Mouse (Mus musculus) heart, embryonic 11.5 days (tissue): ENCODE results near the gene Mtg1. TPM values are rescaled to one million over a fixed set of nuclear protein-coding genes. Genes with fewer than 3 reads are reported as not detected.

ENCODE experiments used
- ATAC-seq: fragments of 200-750 bp; cut with Nextera tagmentation; replicated peaks from 2 replicates; pipeline ENCODE4 v1.8.0; 2017; ENCODE audit warnings: moderate library complexity; ENCODE audit not compliant: insufficient number of reproducible peaks, low FRiP score, low TSS enrichment
- H3K27ac ChIP-seq: fragments of 300-500 bp; sonication (generic); 2 replicates; pipeline ENCODE4 v1.5.1; 2014; ENCODE audit warnings: mild to moderate bottlenecking, low read depth, low read length
- H3K27me3 ChIP-seq: fragments of 300-500 bp; sonication (generic); 2 replicates; pipeline ENCODE4 v1.6.1; 2014; ENCODE audit warnings: mild to moderate bottlenecking, low read length, mixed read lengths; ENCODE audit not compliant: control insufficient read depth, insufficient read depth
- H3K36me3 ChIP-seq: fragments of 300-500 bp; sonication (generic); 2 replicates; pipeline ENCODE4 v1.6.1; 2014; ENCODE audit warnings: mild to moderate bottlenecking, low read length, moderate library complexity, mixed read lengths; ENCODE audit not compliant: control insufficient read depth, insufficient read depth
- H3K4me1 ChIP-seq: fragments of 300-500 bp; sonication (generic); 2 replicates; pipeline ENCODE4 v1.6.1; 2014; ENCODE audit warnings: low read length; ENCODE audit not compliant: control insufficient read depth, insufficient read depth
- H3K4me2 ChIP-seq: fragments of 300-500 bp; sonication (generic); 2 replicates; pipeline ENCODE4 v1.6.1; 2014; ENCODE audit warnings: mild to moderate bottlenecking, moderate library complexity
- H3K4me3 ChIP-seq: fragments of 300-500 bp; sonication (generic); 2 replicates; pipeline ENCODE4 v1.5.1; 2014; ENCODE audit warnings: low read depth, low read length
- H3K9ac ChIP-seq: fragments of 300-500 bp; sonication (generic); 2 replicates; pipeline ENCODE4 v1.6.1; 2014; ENCODE audit warnings: mild to moderate bottlenecking, low read depth, low read length, moderate library complexity
- H3K9me3 ChIP-seq: fragments of 300-500 bp; sonication (generic); replicated peaks from 2 replicates; pipeline ENCODE4 v1.6.1; 2016; ENCODE audit warnings: low read length; ENCODE audit not compliant: control insufficient read depth
- WGBS: fragments of 180-500 bp; shearing (Covaris S2); extraction: QIAGEN DNeasy Blood & Tissue Kit; methylation state at CpG from one replicate; pipeline ENCODE4 v1.1.7; 2014; ENCODE audit not compliant: insufficient replicate concordance; 5-methylcytosine and 5-hydroxymethylcytosine counted together
- polyA plus RNA-seq: library from polyadenylated mRNA; unstranded; fragments of >200 nt; fragmentation: Nextera tagmentation; extraction: Ambion mirVana; gene quantifications from 2 replicates; pipeline ENCODE4 v1.2.1, GENCODE M21; 2014

Gene Mtg1
- polyA plus RNA-seq, 1 experiment from 2014 or later: 24.8 TPM

DNA sequence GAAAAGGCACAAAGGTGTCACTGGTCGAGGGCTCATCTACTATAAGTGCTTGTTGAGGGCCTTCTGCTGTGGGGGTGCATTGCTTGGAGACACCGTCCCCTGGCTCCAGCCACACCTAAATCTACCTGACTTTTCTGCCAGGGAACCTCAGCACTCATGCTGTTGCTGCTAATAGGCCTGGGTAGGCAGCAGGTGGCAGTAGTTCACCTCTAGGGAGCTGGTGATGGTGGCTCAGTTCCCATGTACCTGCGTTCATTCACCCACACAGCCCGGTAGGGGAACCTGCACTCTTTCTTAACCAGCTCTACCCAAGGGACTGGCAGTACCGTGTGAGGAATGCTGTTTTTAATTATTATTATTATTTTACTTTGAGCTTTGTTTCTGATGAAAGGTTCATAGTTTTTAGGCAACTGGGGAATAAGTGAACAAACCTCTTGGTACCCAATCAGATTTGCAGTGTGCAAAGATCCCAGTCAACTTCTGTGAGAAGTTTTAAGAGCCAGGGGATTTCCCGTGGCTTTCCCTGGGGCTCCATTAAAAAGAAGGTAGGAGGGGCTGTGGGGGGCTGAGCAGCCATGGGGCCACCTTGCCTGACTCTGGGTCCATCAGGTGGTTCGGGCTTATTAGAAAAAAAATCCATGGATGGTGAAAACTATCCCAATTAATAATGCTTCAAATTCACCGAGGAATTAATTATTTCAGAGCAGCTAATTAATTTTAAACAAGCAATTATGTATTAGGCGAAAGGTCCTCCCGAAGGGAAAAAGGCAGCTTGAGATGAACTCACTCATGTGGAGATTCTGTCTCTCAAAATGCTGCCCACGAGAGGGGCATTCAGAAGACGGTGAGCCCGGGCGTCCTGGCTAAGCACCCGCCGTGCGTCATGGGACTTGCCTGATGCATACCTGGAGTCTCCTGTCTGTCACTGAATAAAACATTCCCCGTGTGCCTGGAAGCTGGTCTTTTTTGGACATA lies 49.6 kb downstream of the Mtg1 start:
- Histone ChIP-seq H3K4me2 (no peak overlapping the region), H3K27me3 (no peaks in the 10 kb centered on the region), H3K9ac (no peak overlapping the region), H3K4me3 (no peak overlapping the region), H3K27ac (no peak overlapping the region), H3K4me1 (no peaks in the 10 kb centered on the region), H3K36me3 (no peaks in the 10 kb centered on the region), H3K9me3 (no peaks in the 10 kb centered on the region)
- 62% methylated on average over 18 of the region's 18 CpGs for WGBS
- ATAC-seq: no peak

DNA sequence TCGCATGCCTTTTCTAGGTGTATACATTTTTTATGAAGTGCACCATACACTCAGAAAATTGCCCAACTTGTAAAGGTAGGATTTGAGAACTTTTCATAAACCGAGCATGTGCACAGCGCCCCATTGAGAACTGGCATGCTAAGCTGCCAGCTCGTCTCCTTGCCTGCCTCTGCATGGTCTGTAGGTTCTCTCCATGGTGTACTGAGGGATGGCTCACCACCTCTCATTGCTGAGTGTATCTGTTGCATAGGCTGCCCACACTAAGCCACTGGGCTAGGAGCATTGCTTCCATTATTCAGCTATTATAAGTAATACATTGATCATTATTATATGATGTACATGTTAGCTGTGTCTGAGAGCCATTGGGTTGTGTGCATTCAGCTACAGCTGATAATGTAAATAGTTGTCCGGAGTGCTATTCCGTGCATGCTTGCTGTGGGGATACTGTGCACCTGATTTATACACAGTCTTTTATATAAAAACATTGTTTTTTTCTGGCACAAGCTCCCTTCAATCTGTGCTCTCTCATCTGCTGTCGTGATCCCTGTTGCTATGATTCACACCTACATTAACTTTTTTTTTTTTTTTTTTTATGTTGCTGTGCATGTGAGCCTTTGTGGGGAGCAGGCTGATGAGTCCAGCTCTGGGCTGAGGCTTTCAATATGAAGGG lies 50.5 kb downstream of the Mtg1 start:
- H3K27me3 ChIP-seq: no peaks in the 10 kb centered on the region
- ATAC-seq: no peak
- H3K4me1 ChIP-seq: no peaks in the 10 kb centered on the region
- no peak overlapping the region for H3K9ac ChIP-seq
- no peaks in the 10 kb centered on the region for H3K9me3 ChIP-seq
- no peaks in the 10 kb centered on the region for H3K36me3 ChIP-seq
- no peak overlapping the region for H3K27ac ChIP-seq
- H3K4me2 ChIP-seq: no peak overlapping the region
- H3K4me3 ChIP-seq: no peak overlapping the region
- WGBS: 72% methylated on average over 7 of the region's 7 CpGs

DNA sequence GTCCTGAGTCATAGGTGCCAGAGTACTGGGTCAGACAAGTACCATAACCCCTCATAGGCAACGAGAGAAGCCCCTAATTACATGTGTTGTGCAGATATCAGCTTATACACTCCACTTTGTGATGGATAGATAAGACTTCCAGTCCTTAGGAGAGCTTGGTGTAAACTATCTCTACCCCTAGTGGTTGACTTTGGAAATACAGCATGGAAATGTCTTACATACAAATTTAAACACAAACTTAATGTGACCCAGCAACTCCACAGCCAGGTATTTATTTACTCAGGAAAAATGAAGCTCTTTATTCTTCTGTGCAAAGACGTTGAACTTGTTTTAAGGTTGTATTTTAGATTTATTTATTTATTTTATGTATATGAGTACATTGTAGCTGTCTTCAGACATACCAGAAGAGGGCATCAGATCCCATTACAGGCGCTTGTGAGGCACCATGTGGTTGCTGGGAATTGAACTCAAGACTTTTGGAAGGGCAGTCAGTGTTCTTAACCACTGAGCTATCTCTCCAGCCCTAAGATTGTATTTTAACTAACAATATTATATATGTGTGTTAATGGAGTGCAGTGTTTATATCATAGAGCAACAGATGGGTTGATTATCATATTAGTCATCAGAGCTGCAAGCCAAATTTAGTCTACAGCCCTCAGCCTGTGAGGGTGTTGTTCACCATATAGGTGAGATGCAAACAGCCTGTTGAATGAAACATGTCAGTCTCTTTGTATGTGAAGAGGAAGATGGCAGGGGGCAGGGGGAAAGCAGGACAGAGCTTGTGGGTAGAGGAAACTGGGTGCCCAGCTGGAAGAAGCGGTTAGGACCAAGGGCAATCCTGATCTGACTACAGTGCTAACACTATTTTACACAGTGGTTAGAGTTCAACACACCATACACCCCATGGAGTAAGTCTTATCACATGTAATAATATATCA lies 51.3 kb downstream of the Mtg1 start:
- no peak overlapping the region for H3K4me2 ChIP-seq
- 57% methylated on average over 4 of the region's 4 CpGs for WGBS

DNA sequence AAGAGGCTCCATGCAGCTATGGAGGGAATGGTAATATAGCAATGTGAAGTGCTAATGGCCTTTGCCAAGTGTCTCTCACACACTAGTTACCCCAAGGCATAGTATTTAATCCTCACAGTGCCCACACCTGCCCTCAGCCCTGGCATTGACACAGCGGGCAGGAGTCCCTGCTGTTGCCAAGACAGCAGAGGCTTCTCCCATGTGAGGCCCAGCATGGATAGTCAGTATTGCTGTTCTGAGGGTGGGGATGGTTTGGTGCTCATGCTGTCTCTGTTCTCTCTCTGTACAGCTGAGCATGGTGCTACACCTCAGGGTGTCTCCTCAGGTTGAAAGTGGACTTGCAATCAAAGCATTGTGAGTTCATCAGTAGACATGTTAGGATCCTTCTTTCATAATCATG lies 53.1 kb downstream of the Mtg1 start:
- H3K9ac ChIP-seq: no peak overlapping the region
- H3K4me2 ChIP-seq: no peak overlapping the region
- no peak for ATAC-seq
- WGBS: 86% methylated on average over 1 of the region's 1 CpGs
- no peak overlapping the region for H3K27ac ChIP-seq
- H3K4me1 ChIP-seq: no peaks in the 10 kb centered on the region
- H3K27me3 ChIP-seq: no peaks in the 10 kb centered on the region
- H3K36me3 ChIP-seq: no peaks in the 10 kb centered on the region
- H3K4me3 ChIP-seq: no peak overlapping the region
- no peaks in the 10 kb centered on the region for H3K9me3 ChIP-seq

More for the DNA sequence above, 51.3 kb downstream of the Mtg1 start:
- Histone ChIP-seq H3K9me3 (no peaks in the 10 kb centered on the region), H3K9ac (no peak overlapping the region), H3K4me1 (no peaks in the 10 kb centered on the region), H3K27me3 (no peaks in the 10 kb centered on the region), H3K4me3 (no peak overlapping the region), H3K36me3 (no peaks in the 10 kb centered on the region), H3K27ac (no peak overlapping the region)
- ATAC-seq: no peak

DNA sequence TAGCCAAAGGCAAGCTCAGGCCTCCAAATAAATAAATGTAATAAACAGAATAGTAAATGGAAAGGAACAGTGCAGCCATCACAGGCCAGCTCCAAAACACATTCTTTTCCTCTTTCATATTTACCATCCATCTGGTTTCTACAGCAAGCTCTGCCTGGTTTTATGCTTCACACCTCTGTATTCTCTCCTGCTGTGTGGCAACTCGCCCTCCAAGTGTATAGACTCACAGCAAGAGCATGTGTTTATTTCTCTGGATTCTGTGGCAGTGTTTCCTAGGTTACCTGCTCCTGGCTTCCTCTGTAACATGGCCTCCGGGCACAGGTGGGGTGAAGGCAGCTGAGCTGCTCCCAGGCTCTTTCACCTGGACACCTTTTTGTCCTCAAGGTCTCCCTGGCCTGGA lies 55.1 kb downstream of the Mtg1 start:
- WGBS: 59% methylated on average over 2 of the region's 2 CpGs
- no peak for ATAC-seq
- Histone ChIP-seq H3K4me1 (no peaks in the 10 kb centered on the region), H3K27me3 (no peaks in the 10 kb centered on the region), H3K9me3 (no peaks in the 10 kb centered on the region), H3K36me3 (no peaks in the 10 kb centered on the region), H3K27ac (no peak overlapping the region), H3K4me3 (no peak overlapping the region), H3K4me2 (no peak overlapping the region), H3K9ac (no peak overlapping the region)

GRCm38 (mm10) chr7:140192851-140193250 lies 55.5 kb downstream of the Mtg1 start:
- Histone ChIP-seq H3K4me3 (no peak overlapping the region), H3K36me3 (no peaks in the 10 kb centered on the region), H3K4me1 (no peaks in the 10 kb centered on the region), H3K4me2 (no peak overlapping the region), H3K27ac (no peak overlapping the region), H3K9ac (no peak overlapping the region), H3K9me3 (no peaks in the 10 kb centered on the region), H3K27me3 (no peaks in the 10 kb centered on the region)
- no peak for ATAC-seq
- 81% methylated on average over 2 of the region's 2 CpGs for WGBS

DNA sequence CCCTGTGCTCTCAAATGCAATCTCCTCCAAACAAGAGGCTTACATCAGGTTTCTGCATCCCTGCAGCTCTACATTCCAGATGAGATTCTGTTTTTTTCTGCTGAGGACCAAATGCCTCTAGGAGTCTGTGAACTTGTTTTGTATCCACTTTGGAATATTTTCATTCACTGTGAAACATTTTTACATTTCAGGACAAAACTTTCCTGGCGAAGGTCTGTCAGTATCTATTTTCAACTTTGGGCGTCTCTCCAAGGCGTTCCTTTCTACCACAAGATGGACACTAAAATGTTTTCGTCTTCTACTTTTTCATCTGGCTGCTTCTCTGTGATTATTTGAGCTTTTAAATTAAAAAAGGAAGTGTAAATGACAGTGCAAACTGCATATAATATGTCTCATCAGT lies 56.7 kb downstream of the Mtg1 start:
- Histone ChIP-seq H3K4me2 (no peak overlapping the region), H3K36me3 (no peaks in the 10 kb centered on the region), H3K9me3 (no peaks in the 10 kb centered on the region), H3K27ac (no peak overlapping the region), H3K9ac (no peak overlapping the region), H3K27me3 (no peaks in the 10 kb centered on the region), H3K4me1 (no peaks in the 10 kb centered on the region), H3K4me3 (no peak overlapping the region)
- 81% methylated on average over 4 of the region's 4 CpGs for WGBS
- ATAC-seq: no peak

DNA sequence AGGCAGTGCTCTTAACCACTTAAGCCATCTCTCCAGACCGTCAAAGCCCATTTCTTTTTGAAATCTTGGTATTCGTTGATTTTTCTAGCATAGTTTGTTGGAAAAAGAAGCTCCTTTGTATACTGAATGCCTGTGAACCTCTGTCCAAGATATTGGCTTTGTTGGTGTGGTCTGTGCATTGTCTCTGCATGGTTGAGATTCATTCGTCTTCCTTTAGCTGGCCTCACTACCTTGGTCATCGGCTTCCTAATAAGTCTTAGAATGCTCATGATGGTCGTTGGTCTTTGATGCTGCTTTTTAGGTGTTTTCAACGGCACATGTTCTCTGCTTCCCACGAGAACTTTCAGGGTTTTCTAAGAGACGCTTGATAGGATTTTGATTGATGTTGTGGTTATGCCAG lies 58.6 kb downstream of the Mtg1 start:
- Histone ChIP-seq H3K9me3 (no peaks in the 10 kb centered on the region), H3K4me3 (no peak overlapping the region), H3K27me3 (no peaks in the 10 kb centered on the region), H3K4me2 (no peak overlapping the region), H3K27ac (no peak overlapping the region), H3K36me3 (no peaks in the 10 kb centered on the region), H3K9ac (no peak overlapping the region), H3K4me1 (no peaks in the 10 kb centered on the region)
- no peak for ATAC-seq
- 74% methylated on average over 8 of the region's 8 CpGs for WGBS
